Mouse (Mus musculus) ES-Bruce4 (cell line): ENCODE data around the gene Taf1c. TPM values are rescaled to one million over a fixed set of nuclear protein-coding genes. Genes with fewer than 3 reads are reported as not detected.

Experiments used
- H3K27ac ChIP-seq: 2 replicates; pipeline ENCODE4 v1.5.1; 2012; ENCODE audit warnings: low read length, inconsistent platforms; ENCODE audit not compliant: insufficient read depth
- H3K27me3 ChIP-seq: 2 replicates; pipeline ENCODE4 v1.6.1; 2012; ENCODE audit warnings: mild to moderate bottlenecking, low read length, inconsistent platforms; ENCODE audit not compliant: control insufficient read depth, poor library complexity, insufficient read depth, severe bottlenecking
- H3K36me3 ChIP-seq: 2 replicates; pipeline ENCODE4 v1.6.1; 2012; ENCODE audit warnings: inconsistent platforms, mild to moderate bottlenecking, low read length, moderate library complexity; ENCODE audit not compliant: control insufficient read depth, poor library complexity, insufficient read depth, severe bottlenecking
- H3K4me1 ChIP-seq: one replicate; pipeline ENCODE4 v1.8.1; 2011; ENCODE audit warnings: low read length; ENCODE audit not compliant: control insufficient read depth, insufficient read depth
- H3K4me3 ChIP-seq: 2 replicates; pipeline ENCODE4 v1.5.1; 2011; ENCODE audit warnings: low read depth, mild to moderate bottlenecking, low read length
- H3K9ac ChIP-seq: 2 replicates; pipeline ENCODE4 v1.6.1; 2012; ENCODE audit warnings: low read depth, mild to moderate bottlenecking, inconsistent platforms; ENCODE audit not compliant: poor library complexity, severe bottlenecking
- H3K9me3 ChIP-seq: replicated peaks from 2 replicates; pipeline ENCODE4 v1.6.1; 2012; ENCODE audit warnings: mild to moderate bottlenecking, low read length, inconsistent platforms; ENCODE audit not compliant: control insufficient read depth, poor library complexity, insufficient read depth, severe bottlenecking
- CTCF ChIP-seq: IDR thresholded peaks from one replicate; pipeline ENCODE4 v1.8.1; 2011; ENCODE audit warnings: low read depth, low read length
- EP300 ChIP-seq: IDR thresholded peaks from 2 replicates; pipeline ENCODE4 v1.6.1; 2011; ENCODE audit warnings: low read depth, low read length; ENCODE audit not compliant: insufficient read depth
- POLR2A ChIP-seq: IDR thresholded peaks from one replicate; pipeline ENCODE4 v1.8.1; 2011; ENCODE audit warnings: low read length; ENCODE audit not compliant: insufficient read depth
- polyA plus RNA-seq: library from polyadenylated mRNA; stranded (reverse); fragments of >200 nt; gene quantifications from 2 replicates; pipeline ENCODE4 v1.2.4, GENCODE M21; 2011; ENCODE audit warnings: low read depth; ENCODE audit not compliant: missing spikeins, insufficient read depth, insufficient read length

The Taf1c gene
- polyA plus RNA-seq, 1 experiment = 7.3 TPM

GRCm38 (mm10) chr8:119642960-119643359 lies 37.9 kb upstream of the Taf1c start:
- H3K27me3 ChIP-seq = no peaks in the 10 kb centered on the region
- H3K36me3 ChIP-seq = no peaks in the 10 kb centered on the region
- H3K9ac ChIP-seq = no peak overlapping the region
- H3K4me1 ChIP-seq = no peaks in the 10 kb centered on the region
- H3K9me3 ChIP-seq = no peaks in the 10 kb centered on the region; the same call in 1 of the 2 replicates
- H3K4me3 ChIP-seq = no peak overlapping the region
- no peak for TF ChIP-seq POLR2A
- no peak for TF ChIP-seq EP300
- TF ChIP-seq CTCF = no peak
- no peak overlapping the region for H3K27ac ChIP-seq

- H3K9ac ChIP-seq = no peak overlapping the region
- no peak overlapping the region for H3K27ac ChIP-seq
- H3K4me3 ChIP-seq = no peak overlapping the region
- H3K36me3 ChIP-seq = no peaks in the 10 kb centered on the region
- no peaks in the 10 kb centered on the region for H3K4me1 ChIP-seq
- H3K9me3 ChIP-seq = no peaks in the 10 kb centered on the region
- TF ChIP-seq POLR2A = no peak
- no peak for TF ChIP-seq CTCF
- no peaks in the 10 kb centered on the region for H3K27me3 ChIP-seq
Measured at GRCm38 (mm10) chr8:119641058-119641457, 36.0 kb upstream of the Taf1c start.

- Histone ChIP-seq H3K9me3 (no peaks in the 10 kb centered on the region), H3K4me1 (no peaks in the 10 kb centered on the region), H3K4me3 (no peak overlapping the region), H3K36me3 (no peaks in the 10 kb centered on the region), H3K27ac (no peak overlapping the region), H3K9ac (no peak overlapping the region), H3K27me3 (no peaks in the 10 kb centered on the region)
- TF ChIP-seq EP300 = no peak
- TF ChIP-seq POLR2A = no peak
- no peak for TF ChIP-seq CTCF
Measured at GRCm38 (mm10) chr8:119639798-119640197, 34.8 kb upstream of the Taf1c start.

GRCm38 (mm10) chr8:119638261-119638660 lies 33.2 kb upstream of the Taf1c start:
- no peaks in the 10 kb centered on the region; the same call in 1 of the 2 replicates for H3K27me3 ChIP-seq
- no peaks in the 10 kb centered on the region for H3K9me3 ChIP-seq
- H3K4me3 ChIP-seq = no peak overlapping the region
- TF ChIP-seq POLR2A (no peak), CTCF (no peak), EP300 (no peak)
- no peaks in the 10 kb centered on the region for H3K4me1 ChIP-seq
- no peak overlapping the region for H3K27ac ChIP-seq
- no peak overlapping the region for H3K9ac ChIP-seq
- no peaks in the 10 kb centered on the region for H3K36me3 ChIP-seq

GRCm38 (mm10) chr8:119637381-119637780 lies 32.4 kb upstream of the Taf1c start:
- Histone ChIP-seq H3K4me3 (no peak overlapping the region), H3K9me3 (no peaks in the 10 kb centered on the region), H3K36me3 (no peaks in the 10 kb centered on the region), H3K9ac (no peak overlapping the region), H3K4me1 (no peaks in the 10 kb centered on the region), H3K27ac (no peak overlapping the region), H3K27me3 (no peaks in the 10 kb centered on the region; the same call in 1 of the 2 replicates)
- TF ChIP-seq CTCF (no peak), EP300 (no peak), POLR2A (no peak)

GRCm38 (mm10) chr8:119636766-119637165 lies 31.7 kb upstream of the Taf1c start:
- no peaks in the 10 kb centered on the region; the same call in none of the 2 replicates for H3K27me3 ChIP-seq
- H3K36me3 ChIP-seq = no peaks in the 10 kb centered on the region
- no peaks in the 10 kb centered on the region for H3K9me3 ChIP-seq
- H3K27ac ChIP-seq = no peak overlapping the region
- no peaks in the 10 kb centered on the region for H3K4me1 ChIP-seq
- no peak for TF ChIP-seq POLR2A
- TF ChIP-seq CTCF = no peak
- TF ChIP-seq EP300 = no peak
- H3K9ac ChIP-seq = no peak overlapping the region
- H3K4me3 ChIP-seq = no peak overlapping the region
